Mouse (Mus musculus) lung, postnatal 0 days (tissue): ENCODE measurements at regions not wholly inside any gene's neighbourhood (a gene's known extent, or its start where the extent isn't known, plus 50 kb on each side); places are given as distances from the start of the nearest gene placed in this dataset.

Experiments used
- ATAC-seq: fragments of 200-750 bp; cut with Nextera tagmentation; 2 replicates; pipeline ENCODE4 v1.8.0; 2017; ENCODE audit warnings: moderate library complexity
- DNase-seq: peaks from one replicate; pipeline ENCODE4 v3.0.0-alpha.2; 2016; ENCODE audit warnings: low spot score
- H3K27ac ChIP-seq: fragments of 300-500 bp; sonication (generic); 2 replicates; pipeline ENCODE4 v1.5.1; 2014; ENCODE audit warnings: antibody characterized with exemption, mild to moderate bottlenecking, low read length, mixed read lengths
- H3K27me3 ChIP-seq: fragments of 300-500 bp; sonication (generic); replicated peaks from 2 replicates; pipeline ENCODE4 v1.6.1; 2014; ENCODE audit warnings: low read length, mixed read lengths; ENCODE audit not compliant: insufficient read depth
- H3K36me3 ChIP-seq: fragments of 300-500 bp; sonication (generic); 2 replicates; pipeline ENCODE4 v1.6.1; 2014; ENCODE audit warnings: low read length, mixed read lengths; ENCODE audit not compliant: insufficient read depth
- H3K4me1 ChIP-seq: fragments of 300-500 bp; sonication (generic); 2 replicates; pipeline ENCODE4 v1.6.1; 2014; ENCODE audit warnings: antibody characterized with exemption, low read depth, low read length, mixed read lengths; ENCODE audit not compliant: insufficient read depth
- H3K4me2 ChIP-seq: fragments of 300-500 bp; sonication (generic); replicated peaks from 2 replicates; pipeline ENCODE4 v1.6.1; 2014; ENCODE audit warnings: low read depth, mild to moderate bottlenecking, low read length, moderate library complexity, mixed read lengths
- H3K4me3 ChIP-seq: fragments of 300-500 bp; sonication (generic); 2 replicates; pipeline ENCODE4 v1.5.1; 2014; ENCODE audit warnings: low read depth, low read length
- H3K9ac ChIP-seq: fragments of 300-500 bp; sonication (generic); replicated peaks from 2 replicates; pipeline ENCODE4 v1.6.1; 2014; ENCODE audit warnings: low read depth, mild to moderate bottlenecking
- H3K9me3 ChIP-seq: fragments of 300-500 bp; sonication (generic); 2 replicates; pipeline ENCODE4 v1.6.1; 2016; ENCODE audit warnings: low read length, mixed read lengths
- CTCF ChIP-seq: IDR thresholded peaks from 2 replicates; pipeline ENCODE4 v1.5.1; 2016; ENCODE audit warnings: antibody characterized with exemption, mild to moderate bottlenecking
- EP300 ChIP-seq: IDR thresholded peaks from 2 replicates; pipeline ENCODE4 v1.6.1; 2016; ENCODE audit warnings: antibody characterized with exemption, mild to moderate bottlenecking, control low read depth
- WGBS: fragments of 180-500 bp; shearing (Covaris S2); extraction: QIAGEN DNeasy Blood & Tissue Kit; methylation state at CpG from one replicate; pipeline ENCODE4 v1.1.7; 2014; 5-methylcytosine and 5-hydroxymethylcytosine counted together

DNA sequence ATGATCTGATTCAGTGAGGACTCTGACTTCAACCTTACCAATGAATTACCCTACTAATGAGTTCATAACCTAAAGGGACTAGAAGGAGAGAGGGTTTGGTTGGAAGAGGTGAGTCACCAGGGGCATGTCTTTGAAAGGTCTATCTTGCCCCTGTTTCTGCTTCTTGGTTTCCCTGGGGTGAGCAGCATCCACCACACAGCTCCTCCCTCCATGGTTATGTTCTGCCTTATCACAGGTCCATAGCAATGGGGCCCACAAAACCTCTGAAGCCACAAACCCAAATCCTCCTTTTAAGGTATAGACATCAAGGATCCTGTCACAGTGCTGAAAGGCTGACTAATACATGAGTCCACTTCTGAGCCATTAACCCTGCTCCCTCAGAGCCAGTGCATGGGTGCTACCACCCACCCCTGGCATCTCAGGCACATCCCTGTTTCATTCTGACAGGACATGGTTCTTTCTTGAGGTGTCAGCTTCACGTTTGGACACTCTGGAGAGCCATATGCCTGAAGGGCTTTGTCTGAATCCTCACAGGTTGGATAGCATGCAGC is 74.9 kb downstream of the Cops8 start:
- ATAC-seq: no peak
- no peak for DNase-seq
- TF ChIP-seq CTCF (no peak), EP300 (no peak)
- no peaks in the 10 kb centered on the region for H3K9me3 ChIP-seq
- 33% methylated on average over 1 of the region's 1 CpGs for WGBS
- H3K4me1 ChIP-seq: peaks cover 5% of the 10 kb centered on the region; the same call in 1 of the 2 replicates
- no peak overlapping the region for H3K4me3 ChIP-seq
- no peaks in the 10 kb centered on the region for H3K36me3 ChIP-seq
- H3K27me3 ChIP-seq: no peaks in the 10 kb centered on the region
- no peak overlapping the region for H3K9ac ChIP-seq
- H3K4me2 ChIP-seq: no peak overlapping the region
- H3K27ac ChIP-seq: no peak overlapping the region

GRCm38 (mm10) chr1:90678416-90678815 is 75.6 kb downstream of the Cops8 start:
- H3K4me3 ChIP-seq: no peak overlapping the region
- DNase-seq (no peak), ATAC-seq (no peak)
- no peaks in the 10 kb centered on the region for H3K36me3 ChIP-seq
- H3K9me3 ChIP-seq: no peaks in the 10 kb centered on the region
- no peak overlapping the region for H3K27ac ChIP-seq
- WGBS: 47% methylated on average over 2 of the region's 2 CpGs
- H3K27me3 ChIP-seq: no peaks in the 10 kb centered on the region
- H3K4me2 ChIP-seq: no peak overlapping the region
- H3K9ac ChIP-seq: no peak overlapping the region
- TF ChIP-seq CTCF (no peak), EP300 (no peak)
- peaks cover 5% of the 10 kb centered on the region; the same call in 1 of the 2 replicates for H3K4me1 ChIP-seq

GRCm38 (mm10) chr1:90688086-90688485 is 85.3 kb downstream of the Cops8 start:
- H3K4me2 ChIP-seq: no peak overlapping the region
- DNase-seq: no peak
- no peaks in the 10 kb centered on the region for H3K4me1 ChIP-seq
- no peak overlapping the region for H3K4me3 ChIP-seq
- H3K9me3 ChIP-seq: no peaks in the 10 kb centered on the region
- H3K27me3 ChIP-seq: no peaks in the 10 kb centered on the region
- no peak for TF ChIP-seq EP300
- TF ChIP-seq CTCF: no peak
- no peak overlapping the region for H3K9ac ChIP-seq
- no peaks in the 10 kb centered on the region for H3K36me3 ChIP-seq
- H3K27ac ChIP-seq: no peak overlapping the region
- no peak for ATAC-seq
- 62% methylated on average over 5 of the region's 5 CpGs for WGBS

- H3K4me3 ChIP-seq: no peak overlapping the region
- 46% methylated on average over 4 of the region's 4 CpGs for WGBS
- no peak overlapping the region for H3K9ac ChIP-seq
- no peaks in the 10 kb centered on the region for H3K9me3 ChIP-seq
- peak overlapping the region; percentile 59; the same call in 1 of the 2 replicates for H3K27ac ChIP-seq
- TF ChIP-seq EP300 (peak; percentile 83), CTCF (no peak)
- ATAC-seq (peak; percentile 90), DNase-seq (peak; percentile 93)
- H3K27me3 ChIP-seq: no peaks in the 10 kb centered on the region
- H3K4me2 ChIP-seq: no peak overlapping the region
- H3K36me3 ChIP-seq: no peaks in the 10 kb centered on the region
- H3K4me1 ChIP-seq: no peaks in the 10 kb centered on the region
These were observed 87.9 kb downstream of the Cops8 start for GRCm38 (mm10) chr1:90690591-90691116.

- H3K27ac ChIP-seq: 0 out of 2 replicates have a peak overlapping the region, but pooled peaks have one; percentile 59
- peak; percentile 83 for ATAC-seq
- H3K4me1 ChIP-seq: no peaks in the 10 kb centered on the region
- DNase-seq: peak; percentile 85
- peak; percentile 55 for TF ChIP-seq CTCF
- no peak for TF ChIP-seq EP300
- H3K27me3 ChIP-seq: no peaks in the 10 kb centered on the region
- H3K4me3 ChIP-seq: no peak overlapping the region
- no peak overlapping the region for H3K9ac ChIP-seq
- no peaks in the 10 kb centered on the region for H3K36me3 ChIP-seq
- 54% methylated on average over 6 of the region's 6 CpGs for WGBS
- H3K9me3 ChIP-seq: no peaks in the 10 kb centered on the region
- no peak overlapping the region for H3K4me2 ChIP-seq
These were observed 88.4 kb downstream of the Cops8 start for GRCm38 (mm10) chr1:90691157-90691594.

GRCm38 (mm10) chr1:90692851-90693250 is 90.1 kb downstream of the Cops8 start:
- 20% methylated on average over 1 of the region's 1 CpGs for WGBS
- H3K4me3 ChIP-seq: no peak overlapping the region
- no peak for ATAC-seq
- no peaks in the 10 kb centered on the region for H3K36me3 ChIP-seq
- no peaks in the 10 kb centered on the region for H3K9me3 ChIP-seq
- H3K9ac ChIP-seq: no peak overlapping the region
- no peaks in the 10 kb centered on the region for H3K27me3 ChIP-seq
- TF ChIP-seq CTCF: no peak
- no peak for TF ChIP-seq EP300
- no peak for DNase-seq
- no peak overlapping the region for H3K27ac ChIP-seq
- no peaks in the 10 kb centered on the region for H3K4me1 ChIP-seq
- no peak overlapping the region for H3K4me2 ChIP-seq

DNA sequence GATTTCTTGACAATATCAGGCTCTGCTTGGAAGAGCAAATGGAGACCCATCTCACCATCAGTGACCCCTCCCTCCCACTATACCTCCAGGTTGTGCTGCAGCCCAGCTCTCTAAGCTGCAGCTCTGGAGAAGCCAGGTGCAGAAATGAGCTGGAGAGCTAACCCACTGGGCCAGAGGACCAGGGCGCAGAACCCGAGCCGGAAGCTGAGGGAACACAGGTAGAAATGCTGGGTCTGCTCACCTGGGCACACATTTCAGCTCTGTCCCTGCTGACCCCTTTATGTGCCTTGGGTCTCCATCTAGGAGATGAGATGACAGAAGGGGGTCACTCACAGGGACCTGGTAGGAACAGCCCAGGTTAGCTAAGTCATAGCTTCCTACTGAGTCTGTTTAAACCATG is 92.0 kb downstream of the Cops8 start:
- no peak overlapping the region for H3K9ac ChIP-seq
- no peaks in the 10 kb centered on the region for H3K27me3 ChIP-seq
- no peaks in the 10 kb centered on the region for H3K4me1 ChIP-seq
- no peak overlapping the region for H3K4me2 ChIP-seq
- DNase-seq: no peak
- H3K36me3 ChIP-seq: no peaks in the 10 kb centered on the region
- H3K9me3 ChIP-seq: no peaks in the 10 kb centered on the region
- TF ChIP-seq EP300: no peak
- TF ChIP-seq CTCF: no peak
- no peak overlapping the region for H3K4me3 ChIP-seq
- no peak overlapping the region for H3K27ac ChIP-seq
- 97% methylated on average over 3 of the region's 3 CpGs for WGBS
- no peak for ATAC-seq
